Mouse (Mus musculus): ENCODE data around the gene Plxnb1. TPM values are rescaled to one million over a fixed set of nuclear protein-coding genes. Genes with fewer than 3 reads are reported as not detected.

Gene Plxnb1
- total and polyA plus RNA-seq, 3 experiments, result under 0.01 TPM; not detected in 2

DNA sequence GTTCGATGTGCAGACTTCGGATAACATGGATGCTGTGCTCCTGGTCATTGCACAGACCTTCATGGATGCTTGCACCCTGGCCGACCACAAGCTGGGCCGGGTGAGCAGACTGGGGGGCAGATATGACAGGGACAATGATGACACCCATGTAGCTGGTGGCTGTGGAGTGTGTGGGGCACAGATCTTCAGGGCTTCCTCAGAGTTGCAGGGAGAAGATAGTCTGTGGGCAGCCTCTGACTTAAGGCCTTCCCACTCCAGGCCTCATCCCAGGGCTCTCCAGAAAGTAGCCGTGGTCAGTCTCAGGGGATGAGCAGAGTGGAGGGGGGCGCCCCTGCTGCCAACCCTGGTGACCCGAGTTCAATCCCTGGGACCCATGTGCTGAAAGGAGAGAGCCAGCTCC, 19.7 kb downstream of the Plxnb1 start:
- TF ChIP-seq TCF12 (IDR thresholded peaks at IDR 0.05; ENCODE audit: low read depth, low read length) (no peak), RCOR1 (conservative IDR thresholded peaks at IDR 0.05; ENCODE audit: low read depth, low read length) (no peak), POLR2AphosphoS2 (IDR thresholded peaks at IDR 0.05; ENCODE audit: low read depth, low read length) (no peak), PAX5 (IDR thresholded peaks at IDR 0.05; ENCODE audit: low read length) (no peak), CHD2 (IDR thresholded peaks at IDR 0.05; ENCODE audit: low read length) (no peak), ZKSCAN1 (IDR thresholded peaks at IDR 0.05; ENCODE audit: borderline replicate concordance, low read depth, low read length) (no peak), TBP (conservative IDR thresholded peaks at IDR 0.05; ENCODE audit: low read depth, low read length) (no peak), RAD21 (IDR thresholded peaks at IDR 0.05; ENCODE audit: low read depth, low read length) (no peak), MAZ (IDR thresholded peaks at IDR 0.05; ENCODE audit: low read depth, low read length) (no peak), ETS1 (conservative IDR thresholded peaks at IDR 0.05; ENCODE audit: low read depth, low read length) (no peak), EP300 (IDR thresholded peaks at IDR 0.05; ENCODE audit: low read length) (no peak), KAT2A (IDR thresholded peaks at IDR 0.05; ENCODE audit: insufficient replicate concordance, low read length) (no peak), SMC3 (IDR thresholded peaks at IDR 0.05; ENCODE audit: low read depth, low read length) (no peak), GABPA (IDR thresholded peaks at IDR 0.05; ENCODE audit: insufficient replicate concordance, low read depth, low read length) (no peak), HCFC1 (IDR thresholded peaks at IDR 0.05; ENCODE audit: low read depth, low read length) (no peak), MEF2A (IDR thresholded peaks at IDR 0.05; ENCODE audit: borderline replicate concordance, low read depth, low read length) (no peak), MAFK (IDR thresholded peaks at IDR 0.05; ENCODE audit: insufficient replicate concordance, low read length) (no peak), ELF1 (IDR thresholded peaks at IDR 0.05; ENCODE audit: low read depth, low read length) (no peak)
- dilution Hi-C loops (cut with MboI; ENCODE audit: extremely low pct_ligation_motif_present, extremely low pct_unique_long_range_greater_than_20kb, low sequenced_read_pairs), result no loop called here
- DNase-seq (ENCODE audit: extremely low read depth), result no peak
- in situ Hi-C loops (cut with MboI; ENCODE audit: low pct_ligation_motif_present, low pct_unique_long_range_greater_than_20kb, low sequenced_read_pairs), result loop anchor here (5.0 kb wide), 2 partner anchors 33 to 113 kb away; partner anchors contain the start of genes Ccdc51 and Tma7
- Histone ChIP-seq H3K4me2 (ENCODE audit: insufficient read depth, low read depth, poor library complexity, severe bottlenecking) (no peak overlapping the region), H3K27me3 (replicated peaks) (peaks cover 67% of the 10 kb centered on the region), H3K4me3 (replicated peaks in 1 of 3; ENCODE audit: low read depth in 2 of 3, low read length in 2 of 3, poor library complexity in 1 of 3) (no peak overlapping the region), H3K36me3 (replicated peaks in 1 of 2; ENCODE audit: control insufficient read depth in 1 of 2, insufficient read depth in 1 of 2, low read length in 1 of 2) (no peaks in the 10 kb centered on the region), H3K79me2 (replicated peaks; ENCODE audit: control insufficient read depth, extremely low read depth, insufficient read depth, poor library complexity, severe bottlenecking) (no peaks in the 10 kb centered on the region), H3K27ac (ENCODE audit: insufficient read depth, low read depth) (no peak overlapping the region), H3K4me1 (ENCODE audit: control insufficient read depth in 1 of 2, insufficient read depth in 2 of 2) (peaks cover 5 to 9% of the 10 kb centered on the region in 2 experiments; a peak in 3 of 4 replicates), H3K9ac (ENCODE audit: insufficient read depth, low read depth) (no peak overlapping the region), H3K9me3 (replicated peaks; ENCODE audit: low read length) (no peaks in the 10 kb centered on the region)

DNA sequence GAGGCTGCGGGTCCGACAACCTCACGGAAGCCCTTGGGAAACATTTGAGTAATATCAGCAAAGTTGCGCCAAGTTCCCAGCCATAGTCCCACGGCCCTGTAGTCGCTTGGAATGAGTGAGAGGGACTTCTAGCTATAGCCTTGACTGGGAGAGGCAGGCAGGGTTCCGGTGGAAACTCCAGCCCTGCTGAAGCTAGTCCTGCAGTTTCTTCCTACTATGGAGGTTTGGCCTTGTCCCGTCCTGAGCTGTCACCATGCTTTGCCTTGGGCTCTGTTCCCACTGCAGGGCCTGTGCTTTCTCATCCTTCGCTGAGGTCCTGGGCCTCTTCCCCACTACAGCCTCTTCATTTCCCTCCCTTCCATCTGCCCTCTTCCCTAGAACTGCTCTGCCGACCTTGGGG, 21.0 kb downstream of the Plxnb1 start:
- peaks cover 55% of the 10 kb centered on the region for H3K27me3 ChIP-seq (replicated peaks)
- no peak overlapping the region for H3K4me3 ChIP-seq (replicated peaks in 1 of 3; ENCODE audit: low read depth in 2 of 3, low read length in 2 of 3, poor library complexity in 1 of 3)
- no peak overlapping the region for H3K4me2 ChIP-seq (ENCODE audit: insufficient read depth, low read depth, poor library complexity, severe bottlenecking)
- H3K36me3 ChIP-seq (replicated peaks in 1 of 2; ENCODE audit: control insufficient read depth in 1 of 2, insufficient read depth in 1 of 2, low read length in 1 of 2), result no peaks in the 10 kb centered on the region
- peaks cover 5 to 9% of the 10 kb centered on the region in 2 experiments; a peak in 3 of 4 replicates for H3K4me1 ChIP-seq (ENCODE audit: control insufficient read depth in 1 of 2, insufficient read depth in 2 of 2)
- TF ChIP-seq BHLHE40 (IDR thresholded peaks at IDR 0.05; ENCODE audit: low read depth, low read length) (no peak), ELF1 (IDR thresholded peaks at IDR 0.05; ENCODE audit: low read depth, low read length) (no peak), ZKSCAN1 (IDR thresholded peaks at IDR 0.05; ENCODE audit: borderline replicate concordance, low read depth, low read length) (no peak), USF1 (IDR thresholded peaks at IDR 0.05; ENCODE audit: low read depth, low read length) (no peak), CHD2 (IDR thresholded peaks at IDR 0.05; ENCODE audit: low read length) (no peak), NELFE (IDR thresholded peaks at IDR 0.05; ENCODE audit: low read depth, low read length) (no peak), ZC3H11A (IDR thresholded peaks at IDR 0.05; ENCODE audit: low read depth, low read length) (no peak), CTCF (conservative IDR thresholded peaks at IDR 0.05 in 1 of 2, IDR thresholded peaks at IDR 0.05 in 1 of 2; ENCODE audit: low read depth in 2 of 2, low read length in 2 of 2) (no peak), HCFC1 (IDR thresholded peaks at IDR 0.05; ENCODE audit: low read depth, low read length) (no peak), MXI1 (IDR thresholded peaks at IDR 0.05; ENCODE audit: low read depth, low read length) (no peak), USF2 (conservative IDR thresholded peaks at IDR 0.05; ENCODE audit: low read depth, low read length) (no peak), MAZ (IDR thresholded peaks at IDR 0.05; ENCODE audit: low read depth, low read length) (no peak), POLR2A (IDR thresholded peaks at IDR 0.05; ENCODE audit: low read depth, low read length) (no peak), MYC (IDR thresholded peaks at IDR 0.05; ENCODE audit: low read depth, low read length) (no peak), IRF4 (IDR thresholded peaks at IDR 0.05; ENCODE audit: low read depth, low read length) (no peak), RAD21 (IDR thresholded peaks at IDR 0.05; ENCODE audit: low read depth, low read length) (no peak)
- H3K9me3 ChIP-seq (replicated peaks; ENCODE audit: low read length), result no peaks in the 10 kb centered on the region
- dilution Hi-C loops (cut with MboI; ENCODE audit: extremely low pct_ligation_motif_present, extremely low pct_unique_long_range_greater_than_20kb, low sequenced_read_pairs) (no loop called here), in situ Hi-C loops (cut with MboI; ENCODE audit: low pct_ligation_motif_present, low pct_unique_long_range_greater_than_20kb, low sequenced_read_pairs) (loop anchor here (5.0 kb wide), 2 partner anchors 34 to 114 kb away; partner anchors contain the start of genes Ccdc51 and Tma7)
- H3K9ac ChIP-seq (ENCODE audit: insufficient read depth, low read depth), result no peak overlapping the region
- H3K27ac ChIP-seq (ENCODE audit: insufficient read depth, low read depth), result no peak overlapping the region
- H3K79me2 ChIP-seq (replicated peaks; ENCODE audit: control insufficient read depth, extremely low read depth, insufficient read depth, poor library complexity, severe bottlenecking), result no peaks in the 10 kb centered on the region
- DNase-seq (ENCODE audit: extremely low read depth), result no peak

All from CH12.LX (cell line).